Mouse (Mus musculus) hindbrain, embryonic 11.5 days (tissue): Measurements from ENCODE around the gene Zfp821. TPM values are rescaled to one million over a fixed set of nuclear protein-coding genes. Genes with fewer than 3 reads are reported as not detected.
A peak's percentile ranks its signal among the peaks of the same experiment; 100 is the strongest.

Experiments
- ATAC-seq: fragments of 200-750 bp; cut with Nextera tagmentation; 2 replicates; pipeline ENCODE4 v1.8.0; 2017; ENCODE audit warnings: mild to moderate bottlenecking, moderate TSS enrichment, moderate library complexity; ENCODE audit not compliant: low FRiP score
- DNase-seq: peaks from one replicate; pipeline ENCODE4 v3.0.0-alpha.2; 2015; ENCODE audit warnings: low spot score
- H3K27ac ChIP-seq: fragments of 300-500 bp; sonication (generic); 2 replicates; pipeline ENCODE4 v1.5.1; 2014; ENCODE audit warnings: mild to moderate bottlenecking, low read depth, low read length
- H3K27me3 ChIP-seq: fragments of 300-500 bp; sonication (generic); 2 replicates; pipeline ENCODE4 v1.6.1; 2014; ENCODE audit warnings: mild to moderate bottlenecking, low read length, moderate library complexity, mixed read lengths; ENCODE audit not compliant: control insufficient read depth, insufficient read depth
- H3K36me3 ChIP-seq: fragments of 300-500 bp; sonication (generic); 2 replicates; pipeline ENCODE4 v1.6.1; 2014; ENCODE audit warnings: mild to moderate bottlenecking, low read length, moderate library complexity, mixed read lengths; ENCODE audit not compliant: control insufficient read depth, insufficient read depth
- H3K4me1 ChIP-seq: fragments of 300-500 bp; sonication (generic); replicated peaks from 2 replicates; pipeline ENCODE4 v1.6.1; 2014; ENCODE audit warnings: low read length, mixed read lengths; ENCODE audit not compliant: control insufficient read depth, insufficient read depth
- H3K4me2 ChIP-seq: fragments of 300-500 bp; sonication (generic); replicated peaks from 2 replicates; pipeline ENCODE4 v1.6.1; 2014; ENCODE audit warnings: mild to moderate bottlenecking, low read depth, low read length
- H3K4me3 ChIP-seq: fragments of 300-500 bp; sonication (generic); 2 replicates; pipeline ENCODE4 v1.5.1; 2014; ENCODE audit warnings: low read depth, low read length
- H3K9ac ChIP-seq: fragments of 300-500 bp; sonication (generic); 2 replicates; pipeline ENCODE4 v1.6.1; 2014; ENCODE audit warnings: low read depth, low read length
- H3K9me3 ChIP-seq: fragments of 300-500 bp; sonication (generic); 2 replicates; pipeline ENCODE4 v1.6.1; 2016; ENCODE audit warnings: low read length; ENCODE audit not compliant: control insufficient read depth
- WGBS: fragments of 180-500 bp; shearing (Covaris S2); extraction: QIAGEN DNeasy Blood & Tissue Kit; methylation state at CpG from one replicate; pipeline ENCODE4 v1.1.7; 2014; 5-methylcytosine and 5-hydroxymethylcytosine counted together
- polyA plus RNA-seq: library from polyadenylated mRNA; unstranded; fragments of >200 nt; fragmentation: Nextera tagmentation; extraction: Ambion mirVana; gene quantifications from 2 replicates; pipeline ENCODE4 v1.2.1, GENCODE M21; 2014

Gene Zfp821
- polyA plus RNA-seq, 1 experiment from 2014 or later = 53.0 TPM

DNA sequence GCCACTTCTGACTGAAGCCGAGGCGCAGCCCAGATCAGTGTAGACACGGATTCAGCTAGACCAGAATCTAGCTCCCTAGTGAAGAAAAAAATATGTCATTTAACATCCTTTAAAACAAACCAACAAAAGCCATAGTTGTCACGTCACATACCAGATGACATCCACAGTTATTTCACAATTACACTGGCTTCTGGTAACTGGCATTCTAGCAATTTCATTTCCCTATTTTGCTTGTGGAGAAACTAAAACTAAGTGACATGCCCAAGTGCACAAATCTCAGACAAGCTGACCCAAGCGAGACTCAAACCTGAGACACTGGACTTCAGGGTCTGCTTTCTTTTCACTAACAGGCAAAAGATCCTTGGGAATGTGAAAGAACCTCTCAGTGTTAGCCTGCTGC is 23.2 kb upstream of the Zfp821 start:
- ATAC-seq (no peak), DNase-seq (no peak)
- no peaks in the 10 kb centered on the region for H3K27me3 ChIP-seq
- no peak overlapping the region for H3K4me3 ChIP-seq
- no peaks in the 10 kb centered on the region for H3K9me3 ChIP-seq
- H3K4me2 ChIP-seq = no peak overlapping the region
- no peaks in the 10 kb centered on the region for H3K4me1 ChIP-seq
- no peak overlapping the region for H3K27ac ChIP-seq
- H3K36me3 ChIP-seq = 0 out of 2 replicates have a peak, but pooled peaks cover 8% of the 10 kb centered on the region
- WGBS = 95% methylated on average over 5 of the region's 5 CpGs
- H3K9ac ChIP-seq = no peak overlapping the region

DNA sequence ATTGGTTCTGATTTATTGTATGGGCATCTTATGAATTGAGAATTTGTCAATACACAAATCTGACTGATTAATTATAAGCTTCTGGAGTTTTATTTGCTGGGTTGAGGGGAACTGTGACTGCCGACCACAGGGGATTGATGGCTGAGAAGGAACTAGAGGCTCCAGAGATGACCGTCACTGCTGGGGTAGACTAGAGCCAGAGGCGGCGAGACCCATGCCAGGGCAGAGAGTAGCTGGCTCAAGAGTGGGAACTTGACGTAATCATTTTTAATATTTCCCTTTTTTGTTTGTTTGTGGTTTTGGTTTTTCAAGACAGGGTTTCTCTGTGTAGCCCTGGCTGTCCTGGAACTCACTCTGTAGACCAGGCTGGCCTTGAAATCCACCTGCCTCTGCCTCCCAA is 18.1 kb upstream of the Zfp821 start:
- Histone ChIP-seq H3K27ac (no peak overlapping the region), H3K27me3 (no peaks in the 10 kb centered on the region), H3K9ac (no peak overlapping the region), H3K4me1 (no peaks in the 10 kb centered on the region; the same call in 1 of the 2 replicates), H3K9me3 (no peaks in the 10 kb centered on the region), H3K4me3 (no peak overlapping the region), H3K4me2 (no peak overlapping the region), H3K36me3 (0 out of 2 replicates have a peak, but pooled peaks cover 5% of the 10 kb centered on the region)
- ATAC-seq (no peak), DNase-seq (no peak)
- WGBS = 91% methylated on average over 5 of the region's 5 CpGs

DNA sequence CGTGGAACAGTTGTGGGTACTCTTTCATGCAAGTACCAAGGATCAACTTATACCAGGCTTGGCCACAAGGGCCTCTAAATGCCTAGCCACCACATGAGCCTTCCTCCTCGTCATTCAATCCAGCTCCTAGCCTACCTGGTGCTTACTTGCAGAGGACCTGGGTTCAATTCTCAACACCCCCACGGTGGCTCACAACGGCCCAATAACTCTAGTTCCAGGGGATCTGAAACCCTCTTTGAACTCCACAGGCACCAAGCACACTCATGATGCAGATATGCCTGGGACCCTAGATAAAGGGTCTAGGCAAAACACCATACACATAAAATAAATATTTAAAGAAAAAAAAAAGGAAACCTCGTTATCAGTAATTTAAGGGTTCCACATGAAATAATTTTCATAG is 13.6 kb upstream of the Zfp821 start:
- WGBS = 65% methylated on average over 5 of the region's 5 CpGs
- no peaks in the 10 kb centered on the region for H3K27me3 ChIP-seq

DNA sequence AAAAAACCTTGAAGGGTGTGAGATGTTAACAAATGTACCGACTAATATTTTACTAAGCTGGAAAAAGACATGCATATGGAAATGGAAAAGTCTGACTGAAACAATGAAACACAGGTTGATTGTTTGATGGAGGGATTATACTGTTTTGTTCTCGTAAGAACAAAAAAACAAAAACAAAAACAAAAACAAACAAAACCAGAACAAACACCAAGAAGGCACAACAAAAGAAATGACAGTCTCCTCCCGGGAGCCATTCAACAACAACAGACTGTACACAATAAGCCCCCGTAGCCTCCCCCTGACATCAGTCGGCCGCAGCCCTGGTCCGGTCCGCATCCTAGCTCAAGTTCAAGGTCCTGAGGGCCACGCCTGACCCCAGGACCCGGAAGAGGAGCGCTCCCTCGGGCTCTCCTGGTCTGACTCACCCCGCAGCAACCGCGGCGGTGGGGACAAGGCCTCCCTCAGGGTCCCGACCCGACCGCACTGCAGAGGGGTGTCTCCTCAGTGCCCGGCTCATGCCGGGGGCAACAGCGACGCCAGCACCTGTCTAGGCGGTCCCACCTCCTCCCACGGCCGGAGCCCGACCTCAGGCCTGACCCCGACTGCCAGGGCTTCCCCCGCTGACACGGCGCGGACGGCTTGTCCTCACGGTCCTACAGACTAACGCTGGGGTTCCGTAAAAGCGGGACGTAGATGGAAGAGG is 12.8 kb upstream of the Zfp821 start:
- ATAC-seq = peak; percentile 75
- Histone ChIP-seq H3K9me3 (no peaks in the 10 kb centered on the region), H3K4me2 (peak overlapping the region; percentile 47), H3K27ac (peak overlapping the region; percentile 81), H3K9ac (peak overlapping the region; percentile 97), H3K27me3 (no peaks in the 10 kb centered on the region), H3K4me3 (peak overlapping the region; percentile 99), H3K4me1 (no peaks in the 10 kb centered on the region; the same call in 1 of the 2 replicates), H3K36me3 (no peaks in the 10 kb centered on the region)
- under 1% methylated on average over 38 of the region's 38 CpGs for WGBS
- no peak for DNase-seq

More for the DNA sequence above, 13.6 kb upstream of the Zfp821 start:
- Histone ChIP-seq H3K4me2 (peak overlapping the region; percentile 47), H3K9ac (peak overlapping the region; percentile 97), H3K9me3 (no peaks in the 10 kb centered on the region), H3K36me3 (no peaks in the 10 kb centered on the region), H3K27ac (no peak overlapping the region), H3K4me1 (no peaks in the 10 kb centered on the region; the same call in 1 of the 2 replicates), H3K4me3 (peak overlapping the region; percentile 99)
- peak; percentile 51 for DNase-seq
- no peak for ATAC-seq

DNA sequence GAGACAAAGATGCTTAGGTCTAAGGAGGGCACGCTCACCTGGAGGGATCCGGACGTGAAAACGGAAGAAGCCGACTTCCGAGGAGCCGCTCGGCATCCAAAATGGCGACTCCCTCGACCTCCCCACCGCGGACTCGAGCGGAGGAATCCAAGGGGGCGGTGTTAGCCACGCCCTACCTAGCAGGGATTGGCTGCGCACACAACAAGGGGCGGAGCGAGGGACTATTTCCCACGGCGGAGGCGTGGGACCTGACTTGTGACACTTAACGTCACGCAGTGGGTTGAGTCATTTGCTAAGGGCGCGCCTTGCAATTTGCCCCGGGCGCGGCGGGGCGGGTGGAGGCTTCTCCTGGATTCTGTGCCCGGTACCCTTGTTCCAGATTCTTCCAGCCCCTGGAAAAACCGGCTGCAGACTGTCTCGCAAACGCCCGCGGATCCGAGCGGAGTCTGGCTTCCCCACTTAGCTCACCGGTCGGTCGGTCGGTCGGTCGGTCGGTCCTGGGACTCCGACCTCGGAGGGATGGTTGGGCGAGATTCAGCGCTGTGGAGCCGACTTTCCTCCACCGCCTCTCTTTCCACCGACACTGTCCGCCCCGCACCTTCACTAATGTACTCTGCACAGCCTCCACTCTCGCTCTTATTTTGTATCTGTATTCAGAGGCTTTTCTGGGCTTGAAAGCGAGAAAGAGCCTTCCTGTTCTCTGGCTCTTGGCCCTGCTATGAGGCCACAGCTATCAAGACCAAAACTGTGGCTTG is 12.0 kb upstream of the Zfp821 start, which contains the start of gene Ist1:
Gene Ist1 (minus strand): TSS at position 115 of the 755 bp plus-strand sequence.
- Histone ChIP-seq H3K4me3 (peak within 1 kb of the TSS; percentile 99), H3K36me3 (no peaks in the 10 kb centered on the region), H3K4me1 (no peaks in the 10 kb centered on the region; the same call in 1 of the 2 replicates), H3K9me3 (no peaks in the 10 kb centered on the region), H3K27ac (peak within 1 kb of the TSS; percentile 81), H3K27me3 (no peaks in the 10 kb centered on the region), H3K9ac (peak within 1 kb of the TSS; percentile 97), H3K4me2 (peak within 1 kb of the TSS; percentile 71)
- WGBS = under 1% methylated on average over 57 of the region's 57 CpGs
- ATAC-seq = peak; percentile 99
- DNase-seq = peak; percentile 100

DNA sequence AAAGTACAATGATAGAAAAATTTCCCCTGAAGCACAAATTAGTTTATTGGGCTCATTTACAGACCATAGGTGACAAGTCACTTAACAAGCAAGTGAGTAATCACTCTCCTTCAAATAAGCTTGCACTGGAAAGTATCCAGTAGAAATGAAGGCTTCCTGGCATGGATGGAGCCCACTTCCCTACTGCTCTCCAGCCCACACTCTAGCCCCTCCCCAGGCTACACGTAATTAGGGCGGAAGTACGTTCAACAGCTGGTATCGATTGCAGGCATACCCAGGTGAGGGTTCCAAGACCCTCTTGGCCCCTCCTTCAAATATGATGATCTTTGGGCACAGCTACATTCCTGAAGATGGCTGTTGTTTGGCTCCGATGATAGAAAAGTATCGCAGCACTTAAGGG is 11.2 kb upstream of the Zfp821 start:
- no peak overlapping the region for H3K4me3 ChIP-seq
- no peaks in the 10 kb centered on the region for H3K27me3 ChIP-seq
- peak overlapping the region; percentile 71; the same call in 1 of the 2 replicates for H3K4me2 ChIP-seq
- no peak overlapping the region for H3K9ac ChIP-seq
- ATAC-seq = no peak
- H3K9me3 ChIP-seq = no peaks in the 10 kb centered on the region
- 64% methylated on average over 6 of the region's 6 CpGs for WGBS
- no peak overlapping the region for H3K27ac ChIP-seq
- no peaks in the 10 kb centered on the region for H3K36me3 ChIP-seq
- DNase-seq = no peak
- H3K4me1 ChIP-seq = no peaks in the 10 kb centered on the region; the same call in 1 of the 2 replicates

DNA sequence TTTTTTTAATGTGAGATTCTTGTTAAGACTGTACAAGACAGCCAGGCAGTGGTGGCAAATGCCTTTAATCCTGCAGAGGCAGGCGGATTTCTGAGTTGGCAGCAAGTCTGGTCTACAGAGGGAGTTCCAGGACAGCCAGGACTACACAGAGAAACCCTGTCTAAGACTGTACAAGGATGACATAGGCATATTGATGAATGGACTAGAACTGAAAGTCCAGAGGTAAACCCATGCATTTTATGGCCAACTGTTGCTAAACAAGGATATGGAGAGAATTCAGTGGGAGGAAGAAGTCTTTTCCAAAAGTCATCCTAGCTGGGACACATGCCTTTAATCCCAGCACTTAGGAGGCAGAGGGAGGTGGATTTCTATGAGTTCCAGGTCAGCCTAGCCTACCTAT is 7.6 kb upstream of the Zfp821 start:
- Histone ChIP-seq H3K36me3 (no peaks in the 10 kb centered on the region), H3K4me1 (no peaks in the 10 kb centered on the region), H3K9ac (no peak overlapping the region), H3K27me3 (no peaks in the 10 kb centered on the region; the same call in 1 of the 2 replicates), H3K4me3 (no peak overlapping the region), H3K9me3 (no peaks in the 10 kb centered on the region), H3K27ac (no peak overlapping the region), H3K4me2 (no peak overlapping the region)
- DNase-seq (no peak), ATAC-seq (no peak)
- WGBS = 68% methylated on average over 1 of the region's 1 CpGs

DNA sequence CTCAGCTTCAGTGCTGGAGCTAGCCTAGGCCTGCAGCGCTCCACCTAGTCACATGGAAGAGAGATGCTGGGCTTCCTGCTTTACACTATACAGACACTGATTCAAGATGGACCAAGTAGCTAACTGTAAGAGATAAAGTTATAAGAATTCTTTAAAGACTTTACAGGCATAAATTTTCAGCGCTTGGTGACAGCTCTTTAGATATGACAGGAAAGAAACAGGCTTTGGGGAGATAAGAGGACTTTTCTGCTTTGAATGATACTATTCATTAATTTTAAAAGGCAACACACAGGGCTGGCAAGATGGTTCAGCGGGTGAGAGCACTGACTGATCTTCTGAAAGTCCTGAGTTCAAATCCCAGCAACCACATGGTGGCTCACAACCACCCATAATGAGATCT is 6.9 kb upstream of the Zfp821 start:
- DNase-seq (no peak), ATAC-seq (no peak)
- Histone ChIP-seq H3K27me3 (no peaks in the 10 kb centered on the region; the same call in 1 of the 2 replicates), H3K4me3 (no peak overlapping the region), H3K36me3 (no peaks in the 10 kb centered on the region), H3K4me2 (no peak overlapping the region), H3K9ac (no peak overlapping the region), H3K27ac (no peak overlapping the region), H3K9me3 (no peaks in the 10 kb centered on the region), H3K4me1 (no peaks in the 10 kb centered on the region)
- 73% methylated on average over 3 of the region's 3 CpGs for WGBS
